Mouse (Mus musculus): ENCODE results near the gene Itprid2. TPM values are rescaled to one million over a fixed set of nuclear protein-coding genes. Genes with fewer than 3 reads are reported as not detected.

Itprid2 gene
- polyA plus RNA-seq, 1 experiment from 2014 or later, result 10.9 TPM

DNA sequence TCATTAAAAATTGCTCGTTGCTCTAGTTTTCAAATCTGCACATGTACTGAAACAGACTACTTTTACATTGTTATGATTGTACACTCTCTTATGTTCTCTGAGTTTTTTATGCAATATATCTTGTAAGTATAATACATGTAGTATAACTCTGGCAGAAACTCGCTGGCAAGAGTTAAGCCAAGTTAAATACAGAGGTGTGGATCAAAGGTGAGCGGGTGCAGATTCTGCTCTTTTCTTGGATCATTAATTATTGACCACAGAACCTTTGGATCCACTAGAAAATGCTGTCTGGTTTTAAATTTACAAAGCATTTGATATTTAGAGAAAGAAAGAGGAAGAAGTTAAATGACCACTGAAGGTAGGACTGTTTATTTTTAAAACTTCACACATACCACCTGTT lies 16.5 kb downstream of the Itprid2 start:
- peaks cover 10% of the 10 kb centered on the region for H3K4me1 ChIP-seq (replicated peaks)
- no peaks in the 10 kb centered on the region for H3K9me3 ChIP-seq (replicated peaks)
- H3K9ac ChIP-seq, result no peak overlapping the region
- H3K27me3 ChIP-seq (replicated peaks), result no peaks in the 10 kb centered on the region
- H3K4me2 ChIP-seq, result no peak overlapping the region
- WGBS, result 90% methylated on average over 3 of the region's 3 CpGs
- H3K36me3 ChIP-seq, result peaks cover 39% of the 10 kb centered on the region
- ATAC-seq (ENCODE audit: insufficient number of reproducible peaks, low FRiP score), result no peak
- no peak overlapping the region for H3K27ac ChIP-seq (ENCODE audit: poor library complexity, severe bottlenecking)
- H3K4me3 ChIP-seq, result no peak overlapping the region

GRCm38 (mm10) chr2:79652502-79652901 lies 17.4 kb downstream of the Itprid2 start:
- peaks cover 3% of the 10 kb centered on the region; the same call in 1 of the 2 replicates for H3K4me1 ChIP-seq (replicated peaks)
- WGBS, result 88% methylated on average over 4 of the region's 4 CpGs
- no peaks in the 10 kb centered on the region for H3K9me3 ChIP-seq (replicated peaks)
- H3K4me3 ChIP-seq, result no peak overlapping the region
- no peak overlapping the region for H3K9ac ChIP-seq
- no peak overlapping the region for H3K27ac ChIP-seq (ENCODE audit: poor library complexity, severe bottlenecking)
- peaks cover 44% of the 10 kb centered on the region for H3K36me3 ChIP-seq
- H3K4me2 ChIP-seq, result no peak overlapping the region
- no peak for ATAC-seq (ENCODE audit: insufficient number of reproducible peaks, low FRiP score)
- H3K27me3 ChIP-seq (replicated peaks), result no peaks in the 10 kb centered on the region

GRCm38 (mm10) chr2:79653093-79653808 lies 18.1 kb downstream of the Itprid2 start:
- WGBS, result 77% methylated on average over 6 of the region's 6 CpGs
- Histone ChIP-seq H3K27me3 (replicated peaks) (no peaks in the 10 kb centered on the region), H3K36me3 (peaks cover 52% of the 10 kb centered on the region), H3K4me3 (no peak overlapping the region), H3K27ac (ENCODE audit: poor library complexity, severe bottlenecking) (no peak overlapping the region), H3K4me2 (no peak overlapping the region), H3K9me3 (replicated peaks) (no peaks in the 10 kb centered on the region), H3K4me1 (replicated peaks) (no peaks in the 10 kb centered on the region), H3K9ac (no peak overlapping the region)
- ATAC-seq (ENCODE audit: insufficient number of reproducible peaks, low FRiP score), result no peak

DNA sequence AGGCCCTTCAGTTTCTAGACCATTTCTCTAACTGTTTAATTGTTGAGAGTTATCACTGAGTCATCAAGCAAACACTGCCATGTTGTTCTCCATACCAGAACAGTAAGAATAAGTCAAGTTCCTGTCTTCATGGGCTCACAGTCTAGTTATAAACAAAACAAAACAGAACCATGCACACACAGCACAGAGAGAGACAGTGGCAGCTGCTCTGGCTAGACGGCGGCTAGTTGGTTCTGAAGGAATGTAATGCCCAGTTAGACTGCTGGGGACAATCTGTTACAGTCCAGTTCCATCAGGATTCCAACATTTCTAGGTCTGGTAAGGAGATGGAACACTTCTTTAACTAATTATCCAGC lies 18.6 kb downstream of the Itprid2 start:
- Histone ChIP-seq H3K4me1 (replicated peaks) (no peaks in the 10 kb centered on the region), H3K4me3 (no peak overlapping the region), H3K36me3 (peaks cover 57% of the 10 kb centered on the region), H3K4me2 (no peak overlapping the region), H3K9me3 (replicated peaks) (no peaks in the 10 kb centered on the region), H3K9ac (no peak overlapping the region), H3K27me3 (replicated peaks) (no peaks in the 10 kb centered on the region), H3K27ac (ENCODE audit: poor library complexity, severe bottlenecking) (no peak overlapping the region)
- WGBS, result 80% methylated on average over 2 of the region's 2 CpGs
- no peak for ATAC-seq (ENCODE audit: insufficient number of reproducible peaks, low FRiP score)

DNA sequence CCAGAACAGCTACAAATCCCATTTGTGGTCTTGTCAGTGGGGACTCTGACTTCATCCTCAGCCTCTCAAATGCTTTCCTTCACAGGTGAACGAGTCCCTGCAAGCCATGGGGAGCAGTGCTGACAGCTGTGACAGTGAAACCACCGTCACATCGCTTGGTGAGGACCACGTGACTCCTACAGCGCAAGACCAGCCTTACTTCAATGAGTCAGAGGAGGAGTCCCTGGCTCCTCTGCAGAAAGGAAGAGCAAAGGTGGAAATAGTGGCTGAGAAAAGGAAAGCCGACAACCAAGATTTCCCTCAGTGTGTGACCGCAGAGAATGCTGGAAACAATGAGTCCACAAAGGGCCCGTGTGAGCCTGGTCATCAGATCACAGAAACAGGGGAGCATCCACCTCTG lies 21.9 kb downstream of the Itprid2 start:
- Histone ChIP-seq H3K4me2 (no peak overlapping the region), H3K4me1 (replicated peaks) (no peaks in the 10 kb centered on the region), H3K27ac (ENCODE audit: poor library complexity, severe bottlenecking) (no peak overlapping the region), H3K4me3 (no peak overlapping the region), H3K9ac (no peak overlapping the region), H3K27me3 (replicated peaks) (no peaks in the 10 kb centered on the region), H3K36me3 (peaks cover 76% of the 10 kb centered on the region), H3K9me3 (replicated peaks) (no peaks in the 10 kb centered on the region)
- no peak for ATAC-seq (ENCODE audit: insufficient number of reproducible peaks, low FRiP score)
- 82% methylated on average over 8 of the region's 8 CpGs for WGBS

DNA sequence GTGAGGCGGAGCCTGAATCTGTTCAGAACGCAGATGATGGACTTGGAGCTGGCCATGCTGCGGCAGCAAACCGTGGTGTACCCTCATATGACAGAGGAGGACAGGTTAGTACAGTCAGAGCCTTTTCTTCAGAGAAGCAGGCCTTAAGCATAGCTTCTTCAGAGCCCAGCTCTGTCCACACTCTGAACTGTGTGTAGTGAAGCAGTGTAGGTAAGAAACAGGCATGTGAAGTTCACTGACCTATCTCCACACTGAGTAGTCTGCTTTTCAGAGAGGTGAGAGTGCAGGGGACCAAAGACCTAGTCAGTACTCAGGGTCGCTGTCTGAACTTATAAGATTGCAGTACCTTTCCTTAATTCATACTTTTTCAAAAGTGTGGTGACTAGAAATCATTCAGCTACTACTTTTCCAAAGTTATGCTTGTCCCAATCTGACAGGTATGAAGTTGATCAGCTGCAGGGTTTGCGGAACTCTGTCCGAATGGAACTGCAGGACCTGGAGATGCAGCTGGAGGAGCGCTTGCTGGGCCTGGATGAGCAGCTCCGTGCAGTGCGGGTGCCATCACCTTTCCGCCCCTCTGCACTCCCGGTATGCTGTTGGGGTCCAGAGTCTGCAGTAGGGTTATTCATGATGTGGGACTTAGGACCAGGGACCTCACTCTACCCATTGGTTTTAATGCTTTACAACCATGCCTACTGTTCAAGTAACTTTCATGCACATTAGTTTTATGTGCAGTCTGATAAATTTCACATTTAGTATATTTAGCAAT lies 25.4 kb downstream of the Itprid2 start:
- Histone ChIP-seq H3K9ac (no peak overlapping the region), H3K36me3 (peaks cover 75% of the 10 kb centered on the region), H3K27ac (ENCODE audit: poor library complexity, severe bottlenecking) (no peak overlapping the region), H3K27me3 (replicated peaks) (no peaks in the 10 kb centered on the region), H3K4me1 (replicated peaks) (no peaks in the 10 kb centered on the region), H3K9me3 (replicated peaks) (no peaks in the 10 kb centered on the region), H3K4me3 (no peak overlapping the region), H3K4me2 (no peak overlapping the region)
- ATAC-seq (ENCODE audit: insufficient number of reproducible peaks, low FRiP score), result no peak
- WGBS, result 93% methylated on average over 12 of the region's 12 CpGs

DNA sequence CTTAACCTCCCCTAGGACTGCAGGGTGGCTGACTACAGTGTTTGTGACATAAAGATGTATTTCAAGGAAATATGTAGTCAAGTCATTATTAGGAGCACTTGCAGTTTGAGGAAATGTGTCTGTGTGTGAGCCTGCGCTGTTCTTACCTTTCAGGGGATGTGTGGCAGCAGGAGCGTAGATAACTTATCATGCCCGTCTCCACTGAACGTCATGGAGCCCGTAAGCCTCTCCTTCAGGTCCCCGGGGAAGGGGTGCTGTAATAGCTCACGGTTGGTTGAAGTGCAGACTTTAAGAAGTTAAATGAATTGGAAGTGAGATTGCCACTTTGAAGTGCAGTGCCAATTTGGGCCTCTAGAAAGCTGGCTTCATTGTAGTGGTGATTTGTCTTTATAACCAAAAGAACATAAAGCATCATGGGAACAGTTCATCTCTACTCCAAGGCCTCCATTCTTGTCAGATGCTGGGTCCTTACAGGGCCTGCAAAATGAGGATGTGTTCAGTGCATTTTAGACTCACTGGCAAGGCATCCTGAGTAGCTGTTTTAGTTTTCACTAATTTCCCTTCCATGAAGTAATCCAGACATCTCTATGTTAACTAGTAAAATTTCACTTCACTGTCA lies 26.4 kb downstream of the Itprid2 start:
- no peak for ATAC-seq (ENCODE audit: insufficient number of reproducible peaks, low FRiP score)
- Histone ChIP-seq H3K9ac (no peak overlapping the region), H3K4me2 (no peak overlapping the region), H3K36me3 (peaks cover 74% of the 10 kb centered on the region), H3K27ac (ENCODE audit: poor library complexity, severe bottlenecking) (no peak overlapping the region), H3K9me3 (replicated peaks) (no peaks in the 10 kb centered on the region), H3K4me1 (replicated peaks) (no peaks in the 10 kb centered on the region), H3K4me3 (no peak overlapping the region), H3K27me3 (replicated peaks) (no peaks in the 10 kb centered on the region)
- 37% methylated on average over 7 of the region's 7 CpGs for WGBS

GRCm38 (mm10) chr2:79664532-79665286 lies 29.6 kb downstream of the Itprid2 start:
- no peak overlapping the region for H3K9ac ChIP-seq
- H3K27ac ChIP-seq (ENCODE audit: poor library complexity, severe bottlenecking), result no peak overlapping the region
- WGBS, result 82% methylated on average over 3 of the region's 3 CpGs
- no peak for ATAC-seq (ENCODE audit: insufficient number of reproducible peaks, low FRiP score)
- no peaks in the 10 kb centered on the region for H3K9me3 ChIP-seq (replicated peaks)
- no peak overlapping the region for H3K4me3 ChIP-seq
- H3K4me1 ChIP-seq (replicated peaks), result no peaks in the 10 kb centered on the region
- peaks cover 53% of the 10 kb centered on the region for H3K36me3 ChIP-seq
- no peaks in the 10 kb centered on the region for H3K27me3 ChIP-seq (replicated peaks)
- H3K4me2 ChIP-seq, result no peak overlapping the region

- Histone ChIP-seq H3K4me2 (no peak overlapping the region), H3K9ac (no peak overlapping the region), H3K4me3 (no peak overlapping the region), H3K27ac (ENCODE audit: poor library complexity, severe bottlenecking) (no peak overlapping the region), H3K4me1 (replicated peaks) (no peaks in the 10 kb centered on the region), H3K27me3 (replicated peaks) (no peaks in the 10 kb centered on the region), H3K36me3 (peaks cover 50% of the 10 kb centered on the region), H3K9me3 (replicated peaks) (no peaks in the 10 kb centered on the region)
- ATAC-seq (ENCODE audit: insufficient number of reproducible peaks, low FRiP score), result no peak
- 76% methylated on average over 3 of the region's 3 CpGs for WGBS
These were observed 30.3 kb downstream of the Itprid2 start for GRCm38 (mm10) chr2:79665492-79665891.

DNA sequence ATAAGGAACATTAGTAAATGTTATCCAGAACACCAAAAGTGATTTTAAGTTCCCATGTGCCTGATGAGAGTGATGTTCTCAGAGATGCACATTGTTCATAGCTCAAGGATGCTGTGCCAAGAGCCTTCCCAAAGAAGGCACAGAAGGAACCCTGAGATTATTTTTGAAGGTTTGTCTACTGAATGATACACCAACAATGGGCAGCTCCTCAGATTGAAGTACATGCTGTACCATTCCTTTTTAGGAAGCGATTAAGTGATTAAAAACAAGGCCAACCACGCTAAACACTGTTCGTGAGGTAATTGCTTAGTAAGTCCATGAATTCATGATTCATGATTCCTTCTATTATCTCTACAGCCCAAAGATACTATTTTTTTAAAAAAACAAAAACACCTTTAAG lies 40.1 kb downstream of the Itprid2 start:
- 87% methylated on average over 3 of the region's 3 CpGs for whole genome bisulfite sequencing
- Histone ChIP-seq H3K27ac (ENCODE audit: poor library complexity, severe bottlenecking) (no peak overlapping the region), H3K9me3 (replicated peaks) (no peaks in the 10 kb centered on the region), H3K27me3 (replicated peaks) (no peaks in the 10 kb centered on the region), H3K9ac (no peak overlapping the region), H3K4me3 (no peak overlapping the region), H3K36me3 (peaks cover 32% of the 10 kb centered on the region), H3K4me2 (no peak overlapping the region), H3K4me1 (replicated peaks) (no peaks in the 10 kb centered on the region)
- ATAC-seq (ENCODE audit: insufficient number of reproducible peaks, low FRiP score), result no peak

DNA sequence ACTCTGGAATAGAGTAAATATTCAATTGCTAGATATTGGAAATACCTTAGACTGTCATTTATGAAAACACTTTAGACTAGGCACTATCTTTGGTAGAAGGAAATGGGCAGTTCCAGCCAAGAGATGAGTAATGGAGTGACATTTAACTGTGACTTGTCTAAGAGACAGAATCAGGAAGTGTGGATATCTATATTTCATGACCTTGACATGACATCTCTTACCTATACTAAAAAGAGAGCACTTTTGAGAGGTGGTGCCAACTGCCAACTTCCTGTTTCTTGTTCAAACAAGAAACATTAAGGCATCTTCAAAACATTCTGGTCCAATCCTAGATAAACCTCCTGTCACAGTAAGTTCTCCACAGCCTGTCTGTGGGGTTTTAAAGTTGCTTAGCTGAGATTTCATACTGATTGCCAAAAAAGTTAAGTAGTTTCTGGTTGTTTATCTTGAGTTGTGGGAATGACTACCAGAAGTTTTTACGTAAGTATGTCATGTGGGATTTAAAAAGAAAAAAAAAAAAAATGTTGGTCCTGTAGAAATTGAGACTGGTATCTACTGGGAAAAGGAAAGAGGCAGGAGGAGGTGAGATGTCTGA lies 42.6 kb downstream of the Itprid2 start:
- Histone ChIP-seq H3K9ac (no peak overlapping the region), H3K4me3 (no peak overlapping the region), H3K4me2 (no peak overlapping the region), H3K36me3 (peaks cover 21% of the 10 kb centered on the region), H3K27me3 (replicated peaks) (no peaks in the 10 kb centered on the region), H3K9me3 (replicated peaks) (no peaks in the 10 kb centered on the region), H3K4me1 (replicated peaks) (no peaks in the 10 kb centered on the region), H3K27ac (ENCODE audit: poor library complexity, severe bottlenecking) (no peak overlapping the region)
- 63% methylated on average over 1 of the region's 1 CpGs for WGBS
- ATAC-seq (ENCODE audit: insufficient number of reproducible peaks, low FRiP score), result no peak
